Mouse (Mus musculus) layer of hippocampus, postnatal 36 days (tissue): Measurements from ENCODE around the gene Bicral. TPM values are rescaled to one million over a fixed set of nuclear protein-coding genes. Genes with fewer than 3 reads are reported as not detected.

ENCODE experiments used
- DNase-seq, 2 experiments: peaks; one replicate each; pipeline ENCODE4 v3.0.0; 2022
- total RNA-seq, 2 experiments: library from RNA; stranded (reverse); gene quantifications; 2 replicates each; pipeline ENCODE4 v1.2.3; 2021

Bicral gene
- total RNA-seq, 2 experiments from 2014 or later, result 48.2 to 62.2 TPM

DNA sequence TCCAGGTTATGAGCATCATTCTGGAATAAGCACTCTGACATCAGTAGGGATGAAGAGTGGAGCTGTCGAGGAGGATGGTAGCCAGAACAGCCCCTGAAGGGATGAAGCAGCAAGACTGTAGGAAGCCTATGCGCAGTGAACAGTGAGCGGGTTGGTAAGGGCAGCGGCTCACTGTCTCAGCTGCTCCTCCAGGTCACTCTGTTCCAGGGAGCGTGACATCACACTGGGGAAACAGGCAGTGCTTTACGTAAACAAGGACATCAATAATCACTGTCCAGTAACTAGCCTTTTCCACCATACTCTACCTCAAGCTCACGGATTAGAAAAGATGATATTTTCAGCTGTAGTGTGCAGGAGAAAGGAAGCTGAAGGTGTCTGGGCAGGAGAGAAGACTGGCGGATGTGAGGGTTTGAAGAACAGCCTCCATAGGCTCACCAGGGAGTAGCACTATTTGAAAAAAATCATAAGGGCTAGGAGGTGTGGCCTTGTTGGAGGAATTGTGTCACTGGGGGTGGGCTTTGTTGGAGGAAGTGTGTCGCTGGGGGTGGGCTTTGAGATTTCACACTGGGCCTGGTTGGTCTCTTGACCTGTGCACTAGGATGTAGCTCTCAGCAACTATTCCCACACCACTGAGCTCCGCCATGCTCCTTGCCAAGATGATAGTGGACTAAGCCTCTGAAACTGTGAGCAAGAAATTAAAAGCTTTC lies 17.8 kb downstream of the Bicral start:
- no peak for DNase-seq

DNA sequence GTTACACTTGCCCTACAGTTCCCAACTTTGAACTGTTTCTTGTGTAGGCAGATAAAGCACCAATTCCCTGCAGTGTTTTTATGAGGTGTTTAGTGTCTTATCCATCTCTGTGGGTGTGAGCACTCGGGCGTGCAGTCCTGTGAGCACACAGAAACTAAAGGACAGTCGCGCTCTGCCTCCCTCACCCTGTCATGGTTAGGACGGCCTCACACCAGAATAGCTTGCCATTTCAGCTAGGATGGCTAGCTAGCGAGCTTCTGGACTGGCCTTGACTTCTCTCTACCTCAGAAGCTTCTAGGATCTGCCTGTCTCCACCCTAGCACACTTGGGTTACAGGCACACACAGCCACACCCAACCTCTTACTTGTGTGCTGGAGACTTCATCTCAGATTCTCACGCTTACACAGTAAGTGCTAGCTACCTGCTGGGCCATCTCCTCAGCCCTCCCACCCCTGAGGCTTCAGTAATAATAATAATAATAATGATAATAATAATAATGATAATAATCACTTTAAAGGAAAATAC lies 19.8 kb downstream of the Bicral start:
- DNase-seq, result no peak

DNA sequence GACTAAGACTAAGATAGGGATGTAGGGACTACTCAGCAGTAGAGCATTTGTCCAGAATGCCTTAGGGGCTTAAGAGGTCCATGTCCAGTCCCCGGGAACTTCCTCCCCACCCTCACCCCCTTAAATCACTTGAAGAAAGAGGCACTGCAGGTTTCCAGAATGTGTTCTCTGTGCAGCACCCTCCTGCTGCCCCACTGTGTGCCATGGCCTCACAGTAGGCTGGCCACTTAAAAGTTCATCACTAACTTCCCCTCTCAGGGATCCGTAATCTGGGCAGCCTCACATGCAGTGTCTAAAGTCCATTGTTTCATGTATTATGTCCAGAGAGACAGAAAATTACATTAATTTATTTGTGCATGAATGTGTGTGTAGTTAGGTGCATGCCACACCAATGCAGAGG lies 20.4 kb downstream of the Bicral start:
- DNase-seq, result no peak

DNA sequence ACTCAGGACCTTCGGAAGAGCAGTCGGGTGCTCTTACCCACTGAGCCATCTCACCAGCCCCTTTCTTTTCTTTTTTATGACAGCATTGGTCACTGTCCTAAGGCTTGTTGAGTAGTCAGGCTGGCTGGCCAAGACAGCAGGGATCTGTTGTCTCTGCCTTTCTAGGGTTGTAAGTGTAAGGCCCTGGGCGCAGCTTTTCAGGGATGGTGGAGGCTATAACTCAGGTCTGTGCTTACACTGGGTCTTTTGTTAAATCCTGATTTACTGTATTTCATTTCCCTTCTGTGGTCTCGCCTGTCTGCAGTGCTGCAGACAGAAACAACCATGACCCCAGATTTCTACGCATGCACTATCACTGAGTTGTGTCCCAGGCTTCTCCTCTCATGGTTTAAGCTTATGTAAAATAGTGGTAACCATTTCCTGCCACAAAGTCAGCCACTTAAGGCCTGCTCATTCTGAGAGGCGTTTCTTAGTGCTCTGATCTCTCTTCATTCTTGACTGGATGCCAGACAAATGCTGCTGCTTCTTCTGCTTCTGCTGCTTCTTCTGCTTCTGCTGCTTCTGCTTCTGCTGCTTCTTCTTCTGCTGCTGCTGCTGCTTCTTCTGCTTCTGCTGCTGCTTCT lies 23.1 kb downstream of the Bicral start:
- DNase-seq, result no peak

DNA sequence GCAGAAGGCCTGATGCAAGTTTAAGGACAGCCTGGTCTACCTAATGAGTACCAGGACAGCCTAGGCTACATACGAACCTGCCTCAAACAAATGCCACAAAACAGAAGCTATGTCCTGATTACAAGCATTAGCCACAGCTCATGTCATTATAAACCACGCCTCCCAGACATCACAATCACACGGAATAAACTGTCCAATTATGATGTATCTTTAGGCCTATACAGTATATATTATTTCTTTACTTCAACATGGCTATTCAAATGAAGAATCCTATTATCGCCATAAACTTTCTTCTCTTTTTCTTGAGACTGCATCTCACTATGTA lies 25.3 kb downstream of the Bicral start:
- DNase-seq, result no peak

DNA sequence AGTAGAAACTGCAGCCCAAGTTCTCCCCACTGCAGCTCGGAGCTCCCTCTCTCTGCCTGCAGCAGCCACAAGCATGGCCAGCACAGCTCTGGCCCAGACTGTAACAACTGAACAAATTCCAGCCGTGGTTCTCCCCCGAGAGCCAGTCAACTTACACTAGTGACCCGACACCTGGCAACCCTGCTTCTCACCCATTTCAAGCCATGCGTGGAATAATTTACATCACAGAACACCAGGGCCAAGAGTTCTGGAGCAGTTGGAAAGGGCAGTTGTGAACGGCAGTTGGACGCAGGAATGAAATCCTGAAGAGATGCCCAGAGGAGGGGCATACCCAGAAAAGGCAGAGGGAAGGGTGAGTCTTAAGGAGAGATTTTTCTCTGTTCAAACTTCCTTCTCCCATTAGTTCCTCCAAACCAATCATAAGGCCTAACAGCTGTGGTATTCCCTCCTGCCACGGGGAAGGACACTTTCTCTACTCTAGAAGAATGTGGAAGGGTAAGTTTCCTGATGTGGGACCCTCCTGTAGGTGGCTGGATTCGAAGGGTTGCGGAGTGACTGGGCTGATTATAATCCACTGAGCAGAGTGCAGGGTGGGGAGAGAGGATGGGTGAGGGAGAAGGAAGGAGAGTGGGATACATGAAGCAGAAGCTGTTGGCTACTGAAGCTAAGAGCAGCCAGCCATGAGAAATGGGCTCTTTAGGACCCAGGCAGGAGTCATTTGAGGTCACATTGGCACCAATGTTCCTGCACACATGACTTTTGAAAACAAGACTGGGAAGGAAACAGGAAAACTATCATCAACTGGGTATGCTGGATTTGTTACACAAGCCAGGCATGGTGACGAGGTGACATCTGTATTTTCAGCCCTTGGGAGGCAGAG lies 25.9 kb downstream of the Bicral start:
- no peak for DNase-seq

DNA sequence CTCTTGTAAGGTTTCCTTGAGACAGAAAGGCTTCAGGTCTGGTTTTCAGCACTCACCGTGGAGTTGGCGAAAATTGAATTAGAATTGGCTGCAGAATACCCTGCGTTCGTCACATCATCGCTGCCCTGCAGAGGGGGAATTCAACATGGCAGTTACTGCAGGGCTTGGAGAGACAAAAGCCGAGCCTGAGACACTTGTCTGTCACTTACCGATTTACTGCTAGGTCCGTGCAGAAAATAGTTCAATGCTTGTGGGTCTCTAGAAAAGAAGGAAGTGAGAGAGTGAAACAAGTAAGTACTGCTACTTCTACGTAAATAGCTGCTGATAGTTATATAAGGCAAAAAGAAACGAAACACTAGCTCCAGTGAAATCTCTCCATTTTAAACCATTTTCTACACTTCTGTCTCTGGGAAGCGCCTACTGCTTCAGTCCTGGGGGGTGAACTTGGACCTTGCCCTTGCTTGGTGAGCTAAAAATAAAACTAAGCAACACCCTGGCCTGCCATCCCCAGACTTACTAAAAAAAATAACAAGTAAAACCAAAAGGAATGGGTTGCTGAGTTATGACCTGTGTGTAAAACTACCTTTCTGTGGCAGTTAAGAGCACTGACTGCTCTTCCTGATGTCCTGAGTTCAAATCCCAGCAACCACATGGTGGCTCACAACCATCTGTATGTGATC lies 28.3 kb downstream of the Bicral start:
- no peak for DNase-seq

DNA sequence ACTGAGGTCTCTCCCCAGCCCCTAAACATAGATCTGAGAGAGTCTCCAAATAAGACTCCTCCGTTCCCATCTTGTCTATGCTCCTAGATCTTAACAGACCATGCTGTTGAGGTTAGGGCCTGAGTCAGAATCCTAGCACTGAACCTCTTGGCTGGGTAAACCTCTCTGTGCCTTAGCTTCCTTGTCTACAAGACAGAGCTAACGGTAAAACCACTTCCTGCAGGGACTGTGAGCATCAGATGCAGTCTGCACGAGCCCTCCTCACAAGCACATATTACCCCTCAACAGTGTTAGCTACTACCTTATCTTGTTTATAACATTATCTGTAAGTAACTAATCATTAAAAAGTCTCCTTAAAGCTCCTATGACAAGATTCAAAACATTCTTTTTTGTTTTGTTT lies 29.3 kb downstream of the Bicral start:
- DNase-seq, result no peak

DNA sequence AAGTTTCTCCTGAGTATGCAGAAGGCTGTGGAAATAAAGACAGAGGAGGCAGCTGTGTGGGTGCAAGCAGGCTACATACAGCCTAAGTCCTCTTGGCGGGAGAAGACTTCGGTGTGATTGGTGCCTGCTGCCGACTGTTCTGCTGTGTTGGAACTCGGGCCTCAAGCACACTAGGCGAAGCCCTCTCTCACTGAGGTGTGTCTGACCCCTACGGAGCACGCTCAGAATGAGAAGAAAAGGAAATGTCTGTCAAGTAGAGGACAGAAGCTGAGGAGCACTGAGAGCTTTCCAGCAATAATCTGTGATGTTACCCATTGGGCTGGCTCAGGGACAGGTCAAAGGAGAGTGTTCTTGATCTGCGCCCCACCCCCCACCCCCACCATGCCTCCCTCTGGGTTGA lies 35.2 kb downstream of the Bicral start:
- DNase-seq, result no peak

DNA sequence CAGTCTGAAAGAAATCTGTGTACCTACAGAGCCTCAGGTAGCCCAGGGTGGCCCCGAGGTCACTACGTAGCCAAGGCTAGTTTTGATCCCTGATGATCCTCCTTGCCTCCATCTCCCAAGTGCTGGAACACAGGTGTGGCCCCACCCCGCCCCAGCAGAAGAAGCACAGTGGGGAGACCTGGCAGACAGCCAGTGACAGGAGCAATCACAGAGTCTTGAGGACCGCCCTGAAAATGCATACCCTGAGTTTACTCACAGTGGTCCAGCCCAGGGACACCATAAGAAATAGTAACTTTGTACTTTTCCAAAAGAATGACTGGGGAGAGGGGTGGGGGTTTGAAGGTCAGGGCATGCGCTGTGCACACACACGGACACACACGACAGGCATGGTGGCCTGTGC lies 37.7 kb downstream of the Bicral start:
- DNase-seq, result no peak

DNA sequence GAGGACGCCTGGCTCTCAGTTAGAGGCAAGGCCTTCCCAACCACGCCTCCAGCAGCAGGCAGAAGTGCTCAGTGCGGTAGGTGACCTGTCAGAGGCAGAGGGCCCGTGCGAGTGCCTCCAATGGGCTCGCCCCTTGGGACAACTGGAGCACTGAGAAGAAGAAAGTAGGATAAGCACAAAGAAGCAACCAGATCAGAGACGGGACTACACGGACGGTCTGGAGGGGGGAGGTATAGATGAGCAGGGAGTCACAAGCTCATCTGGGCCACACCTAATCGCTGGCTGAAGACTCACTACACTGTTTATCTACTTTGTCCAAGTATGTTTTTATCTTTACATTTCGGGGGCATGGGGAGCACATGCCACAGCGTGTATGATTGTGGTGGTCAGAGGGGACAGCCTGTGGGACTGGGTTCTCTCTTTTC lies 40.5 kb downstream of the Bicral start:
- no peak for DNase-seq

DNA sequence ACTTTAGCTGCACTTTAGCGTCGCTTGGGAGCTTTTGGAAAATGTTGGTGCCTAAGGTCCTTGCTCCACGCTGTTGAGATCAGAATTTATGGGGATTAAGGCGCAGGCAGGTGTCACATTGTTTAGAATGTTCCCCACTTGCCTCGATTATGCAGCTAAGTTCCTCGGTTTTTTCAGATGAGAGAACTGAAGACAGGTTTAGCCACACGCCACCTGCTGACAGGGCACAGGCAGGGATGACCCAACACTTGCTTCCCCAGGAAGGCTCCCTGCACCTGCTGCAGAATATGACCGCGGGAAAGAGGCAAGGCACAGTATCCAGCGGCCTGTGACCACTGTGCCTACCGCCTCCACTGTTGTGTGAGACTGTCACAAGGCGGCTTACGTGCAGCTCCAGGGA lies 42.0 kb downstream of the Bicral start:
- no peak for DNase-seq

DNA sequence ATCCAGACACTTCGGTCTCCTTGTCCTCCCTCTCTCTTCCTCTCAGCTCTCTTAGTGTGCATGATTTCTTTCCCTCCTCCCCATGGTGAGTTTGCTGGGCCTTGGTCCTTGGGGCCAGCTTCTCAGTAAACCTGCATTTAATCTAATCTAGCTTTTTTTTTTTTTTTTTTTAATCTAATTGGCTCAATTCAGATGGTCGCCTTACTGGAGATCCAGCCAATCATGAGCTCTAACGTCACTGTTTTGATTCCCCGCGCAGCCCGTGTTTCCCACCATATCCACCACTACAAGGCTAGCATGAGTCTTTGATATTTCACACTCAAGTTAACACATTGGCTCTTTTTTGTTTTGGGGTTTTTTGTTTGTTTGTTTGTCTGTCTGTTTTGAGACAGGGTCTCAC lies 43.8 kb downstream of the Bicral start:
- no peak for DNase-seq

DNA sequence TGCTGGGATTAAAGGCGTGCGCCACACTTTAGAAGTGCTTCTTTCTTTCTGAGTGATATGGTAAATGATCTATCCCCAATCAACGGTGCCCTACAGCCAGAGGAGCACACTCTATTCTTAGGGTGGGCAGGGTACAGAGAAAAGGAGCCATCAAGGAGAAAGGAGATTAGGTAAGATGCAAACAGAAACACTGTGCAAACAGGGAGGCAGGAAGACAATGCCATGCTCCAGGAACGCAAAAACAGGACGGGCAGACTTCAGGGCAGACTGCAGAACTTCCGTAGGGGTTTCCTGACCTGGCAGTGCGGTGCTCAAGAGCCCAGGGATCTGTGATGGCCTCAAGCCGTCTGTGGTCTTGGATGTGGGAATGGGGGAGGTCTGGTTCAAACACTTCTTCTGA lies 44.6 kb downstream of the Bicral start:
- no peak for DNase-seq

DNA sequence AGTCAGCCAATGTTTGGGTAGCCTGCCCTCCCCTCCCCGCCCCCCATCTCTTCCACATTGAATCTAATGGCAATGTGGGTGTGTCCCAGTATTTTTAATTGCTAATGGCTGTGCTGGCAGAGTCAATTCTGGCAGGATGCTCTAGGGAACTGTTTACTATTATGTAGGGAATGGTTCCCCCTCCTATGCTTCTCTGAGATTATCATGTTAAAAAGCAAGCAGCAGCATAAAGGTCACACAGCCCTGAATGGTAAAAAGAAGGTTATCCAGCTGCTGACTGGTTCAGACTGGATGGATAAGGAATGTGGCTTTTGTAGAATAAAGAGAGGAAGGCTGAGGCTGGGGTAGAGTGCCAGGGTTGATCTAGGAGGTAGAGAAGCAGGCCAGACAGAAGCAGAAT lies 45.8 kb downstream of the Bicral start:
- no peak for DNase-seq

DNA sequence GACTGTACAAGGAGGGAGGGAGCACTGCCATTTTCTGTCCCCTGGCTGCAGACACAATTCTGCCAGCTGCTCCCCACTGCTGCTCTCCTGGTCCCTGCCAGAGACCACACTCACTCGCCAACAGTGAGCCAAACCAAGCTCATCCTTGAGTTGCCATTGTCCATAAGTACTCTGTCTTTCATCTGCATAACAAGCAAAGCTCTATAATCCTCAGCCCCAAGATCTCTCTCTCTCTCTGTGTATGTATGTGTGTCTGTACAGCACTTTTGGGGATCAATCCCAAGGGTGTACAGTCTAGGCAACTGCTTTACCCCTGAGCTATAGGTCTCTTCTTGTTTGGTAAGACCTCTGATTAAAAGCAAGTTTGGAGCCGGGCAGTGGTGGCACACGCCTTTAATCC lies 47.6 kb downstream of the Bicral start:
- DNase-seq, result no peak

DNA sequence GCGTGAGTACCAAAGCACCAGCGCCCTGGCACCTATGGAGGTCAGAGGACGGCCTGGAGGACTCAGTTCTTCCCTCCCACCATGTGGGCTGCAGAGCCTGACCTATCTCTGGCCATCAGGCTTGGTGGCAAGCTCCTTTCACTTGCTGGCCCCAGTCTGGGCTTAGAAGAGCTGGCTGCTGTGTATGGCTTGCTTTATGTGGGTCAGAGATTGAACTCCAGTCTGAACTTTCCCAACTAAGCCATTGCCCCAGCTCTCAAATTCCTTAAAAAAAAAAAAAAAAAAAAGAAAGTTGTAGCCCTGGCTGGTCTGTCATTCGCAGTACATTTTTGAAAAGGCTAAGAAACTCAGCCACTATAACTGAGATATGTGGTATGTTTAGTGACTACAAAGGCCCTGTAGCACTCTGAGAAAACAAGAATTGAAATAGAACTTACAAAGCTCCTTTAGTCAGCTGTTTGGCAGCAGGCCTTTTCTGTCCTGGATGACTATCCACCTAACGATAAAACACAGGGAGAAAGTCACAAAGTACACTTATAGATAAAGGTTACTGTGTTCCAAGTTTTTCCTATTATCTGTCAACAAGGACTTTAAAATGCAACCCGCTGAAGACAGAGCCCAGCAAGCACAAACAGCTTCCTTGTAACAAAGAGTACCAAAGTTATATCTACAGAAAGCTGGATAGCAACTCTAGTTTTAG lies 49.0 kb downstream of the Bicral start:
- no peak for DNase-seq

DNA sequence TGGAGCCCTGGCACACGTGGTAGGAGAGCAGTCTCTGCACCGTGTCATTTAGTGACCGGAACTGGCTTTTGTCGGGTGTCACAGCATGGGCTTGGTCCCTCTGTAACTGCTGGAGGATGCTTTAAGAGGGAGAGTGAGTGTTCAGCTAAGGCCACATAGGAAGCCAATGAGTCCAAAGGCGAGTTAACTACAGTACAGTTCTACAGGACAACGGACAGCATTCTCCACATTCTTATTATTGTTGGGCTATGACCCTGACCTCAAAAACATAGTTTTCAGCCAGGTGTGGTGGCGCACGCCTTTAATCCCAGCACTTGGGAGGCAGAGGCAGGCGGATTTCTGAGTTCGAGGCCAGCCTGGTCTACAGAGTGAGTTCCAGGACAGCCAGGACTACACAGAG lies 49.9 kb downstream of the Bicral start:
- DNase-seq, result no peak

DNA sequence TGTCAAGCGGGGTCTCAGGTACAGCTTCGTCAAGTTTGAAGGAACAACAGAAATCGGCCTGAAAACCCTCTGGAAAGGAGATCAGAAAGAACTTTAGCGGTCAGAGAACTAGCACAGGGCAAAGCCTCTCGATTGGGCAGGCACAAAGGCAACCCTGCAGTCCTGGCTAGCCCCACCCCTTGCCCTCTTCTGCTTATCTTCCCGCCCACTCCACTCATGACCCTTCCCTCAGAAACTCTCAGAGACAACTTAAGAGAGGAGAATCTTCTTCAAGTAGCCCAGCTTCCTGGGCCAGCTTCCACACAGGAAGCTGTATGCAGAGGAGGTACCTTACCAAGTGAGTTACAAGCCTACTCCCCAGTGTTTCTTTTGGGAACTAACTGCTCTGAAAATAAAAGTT lies 56.5 kb downstream of the Bicral start:
- no peak for DNase-seq

DNA sequence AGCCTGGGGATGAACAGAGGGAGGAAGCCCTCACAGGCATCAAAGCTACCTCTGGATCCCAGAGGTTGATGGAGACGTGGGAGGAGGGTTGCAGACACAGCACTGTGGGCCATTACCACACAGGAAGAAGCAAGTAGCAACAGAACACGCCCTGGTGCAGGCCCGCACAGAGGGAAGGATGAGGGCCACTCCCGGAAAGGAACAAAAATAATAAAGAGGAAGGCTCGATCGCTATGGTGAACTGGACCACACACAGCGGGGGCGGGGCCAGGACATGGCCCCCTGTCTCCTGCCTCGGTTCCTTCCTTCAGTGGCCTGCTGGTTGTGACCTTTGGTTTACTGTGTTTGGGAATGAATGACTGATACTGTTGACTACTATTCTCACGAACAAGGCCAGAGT lies 58.6 kb downstream of the Bicral start:
- DNase-seq, result no peak

DNA sequence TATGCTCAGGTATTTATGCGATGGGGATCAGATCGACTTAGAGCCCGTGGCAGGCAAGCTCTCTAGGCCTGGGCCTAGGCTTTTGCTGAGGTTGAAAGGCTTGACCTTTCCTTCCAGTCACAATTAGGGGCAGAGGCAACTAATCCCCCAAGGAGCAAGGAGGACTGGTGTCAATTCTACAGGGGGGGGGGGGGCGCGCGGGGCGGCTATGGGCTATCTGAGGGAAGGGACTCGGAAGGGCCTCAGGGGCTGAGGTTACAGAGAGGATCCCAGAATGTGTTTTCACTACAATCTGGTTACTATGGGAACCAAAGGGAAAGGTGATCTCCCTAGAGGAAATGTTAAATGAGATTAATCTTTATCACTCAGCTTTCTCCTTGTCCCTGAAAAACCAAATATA lies 60.9 kb downstream of the Bicral start:
- DNase-seq, result no peak

DNA sequence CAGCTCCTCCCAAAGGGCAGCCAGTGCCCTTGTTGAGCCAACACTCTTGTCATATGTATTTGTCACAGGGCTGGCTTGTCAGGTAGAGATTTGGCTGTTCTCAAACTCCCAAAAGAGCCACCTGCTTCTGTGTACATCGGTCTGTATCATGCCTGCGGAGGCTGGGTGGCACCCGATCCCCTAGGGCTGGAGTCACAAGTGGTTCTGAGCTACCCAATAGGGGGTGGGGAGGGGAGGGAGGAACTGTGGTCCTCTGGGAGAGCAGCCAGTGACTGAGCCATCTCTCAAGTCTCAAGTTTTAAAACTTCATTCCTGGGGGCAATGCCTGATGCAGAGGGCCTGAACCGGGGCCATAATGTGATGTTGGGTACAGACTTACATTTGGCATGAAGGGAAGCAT lies 61.5 kb downstream of the Bicral start:
- DNase-seq, result no peak
